Mouse (Mus musculus) cerebellum, adult 2 months (tissue): Measurements from ENCODE around the gene Tmem233. TPM values are rescaled to one million over a fixed set of nuclear protein-coding genes. Genes with fewer than 3 reads are reported as not detected.
A peak's percentile ranks its signal among the peaks of the same experiment; 100 is the strongest.

ENCODE experiments used
- DNase-seq, 2 experiments: peaks; one replicate each; pipeline ENCODE4 v3.0.0; 2021
- H3K27ac ChIP-seq: fragments of 200-500 bp; 2 replicates; pipeline ENCODE4 v1.5.1; 2012; ENCODE audit warnings: low read length, control low read depth, inconsistent platforms; ENCODE audit not compliant: insufficient read depth
- H3K27me3 ChIP-seq: fragments of 200-500 bp; 2 replicates; pipeline ENCODE4 v1.6.1; 2012; ENCODE audit warnings: inconsistent platforms, mild to moderate bottlenecking, low read length, moderate library complexity; ENCODE audit not compliant: control insufficient read depth, insufficient read depth
- H3K4me1 ChIP-seq: fragments of 200-500 bp; 2 replicates; pipeline ENCODE4 v1.6.1; 2011; ENCODE audit warnings: low read length; ENCODE audit not compliant: control insufficient read depth, insufficient read depth
- H3K4me3 ChIP-seq: fragments of 200-500 bp; replicated peaks from 2 replicates; pipeline ENCODE3; 2011; ENCODE audit warnings: mild to moderate bottlenecking, low read depth, low read length, control low read depth; ENCODE audit not compliant: insufficient read depth
- CTCF ChIP-seq: fragments of 200-500 bp; IDR thresholded peaks from 2 replicates; pipeline ENCODE4 v1.5.1; 2011; ENCODE audit warnings: low read depth, mild to moderate bottlenecking, control low read depth, low read length, moderate library complexity, borderline replicate concordance; ENCODE audit not compliant: insufficient read depth
- POLR2A ChIP-seq: fragments of 200-500 bp; IDR thresholded peaks from 2 replicates; pipeline ENCODE4 v1.6.1; 2011; ENCODE audit warnings: low read length, control low read depth, borderline replicate concordance; ENCODE audit not compliant: insufficient read depth
- WGBS: fragments of 180-500 bp; shearing (Covaris S2); methylation state at CpG from one replicate; pipeline ENCODE4 v1.1.7; 2018; 5-methylcytosine and 5-hydroxymethylcytosine counted together
- polyA plus RNA-seq: library from polyadenylated mRNA; depleted of rRNA; stranded (reverse); fragments of >200 nt; gene quantifications from 2 replicates; pipeline ENCODE4 v1.2.3, GENCODE M21; 2012

Gene Tmem233
- polyA plus RNA-seq, 1 experiment, result not detected

GRCm38 (mm10) chr5:116042241-116042640 is 40.8 kb downstream of the Tmem233 start:
- TF ChIP-seq CTCF (no peak), POLR2A (no peak)
- H3K4me3 ChIP-seq, result no peak overlapping the region
- no peaks in the 10 kb centered on the region; the same call in 1 of the 2 replicates for H3K27me3 ChIP-seq
- WGBS, result 61% methylated on average over 7 of the region's 7 CpGs
- no peaks in the 10 kb centered on the region for H3K4me1 ChIP-seq
- H3K27ac ChIP-seq, result no peak overlapping the region
- no peak for DNase-seq

DNA sequence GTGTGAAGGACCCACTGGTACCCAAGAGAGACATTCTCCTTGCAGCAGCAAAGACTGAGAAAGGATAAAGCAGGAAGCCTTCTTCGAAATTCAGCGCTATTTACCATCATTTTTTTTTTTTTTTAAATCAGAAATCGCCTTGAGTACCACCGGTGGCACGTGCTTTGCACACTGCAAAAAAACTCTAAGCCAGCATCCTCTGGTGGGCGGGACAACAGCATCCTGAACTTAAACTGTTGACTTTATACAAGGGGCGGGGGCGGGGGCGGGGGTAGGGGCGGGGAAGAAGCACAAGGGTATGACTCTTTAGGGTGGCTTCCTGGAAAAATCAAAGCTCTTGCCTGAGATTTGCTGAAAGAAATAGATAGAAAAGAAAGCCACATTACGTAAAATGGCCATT is 43.3 kb downstream of the Tmem233 start:
- no peak for DNase-seq
- Histone ChIP-seq H3K27ac (no peak overlapping the region), H3K4me3 (no peak overlapping the region), H3K27me3 (no peaks in the 10 kb centered on the region; the same call in 1 of the 2 replicates), H3K4me1 (no peaks in the 10 kb centered on the region)
- 40% methylated on average over 11 of the region's 11 CpGs for WGBS
- TF ChIP-seq CTCF (no peak), POLR2A (no peak)

- TF ChIP-seq CTCF, result no peak
- no peak for TF ChIP-seq POLR2A
These were observed 45.3 kb downstream of the Tmem233 start for GRCm38 (mm10) chr5:116037731-116038130.

GRCm38 (mm10) chr5:116036465-116036864 is 46.6 kb downstream of the Tmem233 start:
- Histone ChIP-seq H3K4me3 (no peak overlapping the region), H3K27ac (no peak overlapping the region), H3K4me1 (no peaks in the 10 kb centered on the region), H3K27me3 (no peaks in the 10 kb centered on the region; the same call in 1 of the 2 replicates)
- TF ChIP-seq CTCF (no peak), POLR2A (no peak)
- 52% methylated on average over 16 of the region's 16 CpGs for WGBS
- DNase-seq, result no peak

More at GRCm38 (mm10) chr5:116037731-116038130, 45.3 kb downstream of the Tmem233 start:
- DNase-seq, result no peak
- H3K4me1 ChIP-seq, result no peaks in the 10 kb centered on the region
- H3K27me3 ChIP-seq, result no peaks in the 10 kb centered on the region; the same call in 1 of the 2 replicates
- 65% methylated on average over 12 of the region's 12 CpGs for WGBS
- no peak overlapping the region for H3K4me3 ChIP-seq
- H3K27ac ChIP-seq, result no peak overlapping the region

GRCm38 (mm10) chr5:116031190-116031577 is 51.9 kb downstream of the Tmem233 start:
- 4% methylated on average over 14 of the region's 14 CpGs for WGBS

GRCm38 (mm10) chr5:116030566-116031189 is 52.4 kb downstream of the Tmem233 start:
- Histone ChIP-seq H3K4me3 (no peak overlapping the region), H3K27me3 (no peaks in the 10 kb centered on the region), H3K27ac (no peak overlapping the region), H3K4me1 (no peaks in the 10 kb centered on the region)
- no peak for DNase-seq
- TF ChIP-seq CTCF, result no peak
- no peak for TF ChIP-seq POLR2A
- 4% methylated on average over 19 of the region's 19 CpGs for WGBS

More at GRCm38 (mm10) chr5:116031190-116031577, 51.9 kb downstream of the Tmem233 start:
- TF ChIP-seq CTCF (peak; percentile 64), POLR2A (no peak)
- DNase-seq, result peak; percentile 41 to 53
- Histone ChIP-seq H3K4me1 (no peaks in the 10 kb centered on the region), H3K27me3 (no peaks in the 10 kb centered on the region; the same call in 1 of the 2 replicates), H3K27ac (no peak overlapping the region), H3K4me3 (no peak overlapping the region)

DNA sequence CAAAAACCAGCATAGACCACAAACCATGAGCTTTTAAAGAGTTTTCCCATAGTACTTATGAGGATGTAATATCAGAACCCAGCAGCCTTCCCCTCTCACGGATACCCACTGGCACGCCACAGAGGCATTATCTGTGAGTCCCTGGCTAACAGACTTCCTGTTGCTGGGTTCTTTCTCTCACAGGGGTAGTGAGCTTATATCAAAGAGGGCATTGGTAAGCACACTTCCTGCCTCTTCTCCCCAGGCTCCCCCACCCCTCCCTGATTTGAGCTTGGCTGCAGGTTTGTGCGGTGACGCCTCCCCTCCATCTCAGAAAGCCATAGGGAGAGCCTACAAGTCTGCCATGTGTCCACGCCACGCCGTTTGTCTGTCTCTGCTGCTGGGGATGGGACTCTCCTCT is 54.0 kb downstream of the Tmem233 start:
- Histone ChIP-seq H3K4me3 (no peak overlapping the region), H3K27ac (no peak overlapping the region), H3K4me1 (no peaks in the 10 kb centered on the region), H3K27me3 (no peaks in the 10 kb centered on the region)
- no peak for TF ChIP-seq CTCF
- TF ChIP-seq POLR2A, result no peak
- WGBS, result 74% methylated on average over 7 of the region's 7 CpGs
- no peak for DNase-seq

GRCm38 (mm10) chr5:116026561-116026960 is 56.5 kb downstream of the Tmem233 start:
- no peak for DNase-seq
- TF ChIP-seq POLR2A (no peak), CTCF (no peak)
- Histone ChIP-seq H3K27me3 (no peaks in the 10 kb centered on the region), H3K4me1 (no peaks in the 10 kb centered on the region), H3K27ac (no peak overlapping the region), H3K4me3 (no peak overlapping the region)
- 93% methylated on average over 14 of the region's 14 CpGs for WGBS
